Mouse (Mus musculus): Measurements from ENCODE around the gene Apln.

The Apln gene

DNA sequence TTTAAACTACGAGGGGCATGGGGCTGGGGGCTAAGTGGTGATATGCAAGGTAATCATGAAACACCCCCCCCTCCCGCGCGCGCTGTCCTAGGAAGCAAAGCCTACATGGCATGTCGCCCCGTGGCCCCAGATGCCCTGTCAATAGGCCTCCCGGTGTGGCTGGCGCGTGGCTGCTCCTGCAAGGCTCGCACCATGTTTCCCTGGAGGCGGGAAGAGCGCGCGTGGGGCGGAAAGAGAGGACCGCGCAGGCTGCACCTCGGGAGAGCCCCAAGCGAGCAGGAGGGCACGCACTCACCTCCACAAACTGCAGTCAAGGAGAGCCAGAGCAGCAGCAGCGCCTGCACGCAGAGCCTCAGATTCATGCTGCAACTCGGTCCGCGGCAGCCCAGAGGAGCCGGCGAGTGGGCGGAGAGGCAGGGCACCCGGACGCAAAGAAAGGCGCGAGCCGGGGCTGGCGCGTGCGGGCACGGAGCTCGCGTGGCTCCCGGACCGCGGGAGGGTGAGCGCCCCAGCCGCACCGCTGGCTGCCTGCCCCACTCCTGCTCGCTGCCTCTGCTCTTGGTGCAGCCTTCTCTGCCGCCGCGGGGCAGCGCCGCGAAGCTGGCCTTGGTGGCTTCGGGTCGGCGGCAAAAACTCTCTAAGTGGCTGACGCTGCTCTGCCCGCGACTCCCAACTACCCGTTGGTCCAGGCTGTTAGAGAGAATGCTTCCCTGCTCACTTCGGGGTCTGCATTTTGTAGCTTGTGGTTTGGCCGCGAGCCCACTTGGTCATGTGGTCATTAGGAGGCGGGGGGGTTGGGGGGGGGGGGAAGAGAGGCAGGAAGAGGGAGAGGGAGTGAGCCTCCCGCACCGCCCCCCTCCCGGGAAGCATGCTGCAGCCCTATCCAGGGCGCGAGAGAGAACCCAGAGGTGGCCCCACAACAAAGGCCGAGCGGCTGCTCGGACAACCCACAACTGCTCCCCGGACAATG is at the start of gene Apln:
TSS of gene Apln (minus strand) at position 710 of the 970 bp plus-strand sequence.
- no peak for DNase-seq

DNA sequence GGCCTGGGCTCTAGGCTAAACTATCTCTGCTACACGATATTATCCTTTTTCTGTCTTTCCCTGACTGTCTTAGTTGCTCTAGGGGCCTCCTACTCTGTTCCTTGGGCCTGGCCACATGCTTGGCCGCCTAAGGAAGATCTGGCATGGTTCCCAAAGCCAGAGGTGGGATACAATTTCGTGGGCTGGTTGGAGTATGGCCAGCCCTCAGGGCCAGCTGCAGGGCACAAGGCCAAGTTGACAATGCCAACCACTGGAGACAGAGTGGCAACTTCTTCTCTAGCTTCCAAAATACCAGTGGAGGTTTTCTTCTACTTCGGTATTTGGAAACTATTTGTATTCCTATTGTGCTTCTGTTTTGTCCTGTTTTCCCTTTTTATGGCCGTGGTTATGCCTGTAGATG is 47.7 kb upstream of the Apln start:
- DNase-seq: no peak

DNA sequence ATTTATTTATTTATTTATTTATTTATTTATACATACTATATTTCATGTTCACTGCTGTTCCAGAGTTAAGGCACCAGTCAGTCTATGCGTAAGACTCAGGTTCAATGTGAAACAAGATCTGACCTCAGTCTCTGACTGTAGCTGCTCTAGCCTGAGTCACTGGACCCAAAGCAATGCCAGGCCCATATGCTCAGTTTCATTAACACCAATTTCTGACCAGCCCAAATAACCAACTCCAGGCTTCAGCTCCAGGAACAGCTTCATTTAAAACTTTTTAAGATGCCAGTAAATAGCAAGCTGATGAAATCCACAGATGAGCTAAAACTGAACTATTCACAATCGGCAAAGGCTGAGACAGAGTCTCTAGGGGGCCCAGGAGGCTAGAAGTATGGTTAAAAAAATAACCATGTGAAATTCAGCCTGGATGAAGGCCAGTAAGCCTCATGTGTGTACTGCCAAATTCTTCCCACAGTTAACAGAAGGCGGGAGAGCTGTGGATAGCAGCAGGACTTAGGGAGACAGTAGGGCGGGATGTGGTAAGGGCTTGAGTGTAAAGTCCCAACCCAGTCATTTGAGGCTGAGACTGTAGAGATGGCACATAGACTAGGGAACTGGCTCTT is 42.3 kb upstream of the Apln start:
- no peak for DNase-seq

DNA sequence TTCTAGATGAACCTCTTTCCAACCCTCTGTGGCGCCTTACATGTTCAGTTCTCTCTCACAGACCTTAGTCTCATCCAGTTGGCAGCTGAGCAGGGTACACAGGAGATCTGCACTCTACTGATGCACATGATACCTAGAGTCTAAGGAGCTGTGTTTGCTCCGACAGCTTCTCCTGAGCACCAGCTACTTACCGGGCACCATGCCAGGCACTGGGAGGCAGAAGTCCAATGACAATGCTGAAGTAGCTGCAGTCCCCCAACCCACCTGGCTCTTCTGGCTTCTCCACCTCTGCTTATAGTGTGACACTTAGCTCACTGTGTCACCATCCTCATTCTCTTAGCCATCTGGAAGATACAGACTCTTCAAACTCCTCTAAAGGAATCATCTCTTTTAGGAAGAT is 40.0 kb upstream of the Apln start:
- DNase-seq: no peak

DNA sequence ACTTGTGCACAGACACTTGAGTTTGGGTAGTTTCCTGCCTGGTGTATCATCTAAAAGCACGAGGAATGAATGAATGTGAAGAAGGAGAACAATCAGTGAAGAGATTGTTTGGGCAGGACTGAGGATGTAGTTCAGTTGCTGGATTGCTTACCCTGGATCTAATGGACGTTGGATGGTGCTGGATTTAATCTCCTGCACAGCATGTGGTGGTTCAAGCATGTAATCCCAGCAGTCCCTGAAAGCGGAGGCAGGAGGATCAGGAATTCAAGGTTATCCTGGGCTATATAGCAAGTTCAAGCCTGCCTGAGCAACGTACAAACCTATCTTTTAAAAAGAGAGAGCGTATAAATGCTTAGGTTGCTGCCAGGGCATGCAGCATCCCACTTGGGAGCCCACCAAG is 37.7 kb upstream of the Apln start:
- no peak for DNase-seq

DNA sequence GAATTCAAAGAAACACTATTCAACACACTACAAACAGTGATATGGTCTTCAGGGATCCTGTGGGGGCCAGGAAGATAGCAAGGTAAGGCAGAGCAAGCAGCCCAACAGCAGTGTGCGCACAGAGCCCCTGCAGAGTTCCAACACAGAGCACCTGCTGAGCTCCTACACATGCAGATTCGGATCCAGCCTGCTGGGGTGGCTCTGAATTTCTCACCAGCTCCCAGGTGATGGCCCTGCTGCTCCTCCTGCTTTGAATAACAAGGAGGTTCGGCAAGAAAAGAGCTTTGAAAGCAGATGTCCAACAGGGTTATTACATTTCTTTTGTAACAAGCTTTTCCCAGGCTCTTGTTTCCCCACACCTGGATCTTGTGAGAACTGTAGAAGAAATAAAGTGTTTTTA is 37.3 kb upstream of the Apln start:
- no peak for DNase-seq

DNA sequence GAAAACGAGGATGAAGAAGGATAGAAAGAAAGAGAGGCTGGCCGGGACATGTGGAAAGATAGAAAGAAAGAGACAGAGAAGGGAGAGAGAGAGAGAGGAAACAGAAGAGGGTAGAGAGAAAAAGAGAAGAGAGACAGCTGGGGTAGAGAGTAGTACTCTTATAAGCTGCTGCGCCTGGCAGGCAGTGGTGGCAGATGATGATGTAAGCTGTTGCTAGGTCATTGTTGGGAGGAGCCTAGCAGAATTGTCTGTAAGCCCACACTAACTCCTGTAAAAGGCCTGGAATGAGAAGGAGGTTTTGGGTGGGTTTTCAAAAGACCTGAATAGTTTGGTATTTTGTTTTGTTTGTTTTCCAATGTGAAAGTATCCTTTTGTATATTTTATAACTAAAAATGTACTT is 32.2 kb upstream of the Apln start:
- DNase-seq: no peak

DNA sequence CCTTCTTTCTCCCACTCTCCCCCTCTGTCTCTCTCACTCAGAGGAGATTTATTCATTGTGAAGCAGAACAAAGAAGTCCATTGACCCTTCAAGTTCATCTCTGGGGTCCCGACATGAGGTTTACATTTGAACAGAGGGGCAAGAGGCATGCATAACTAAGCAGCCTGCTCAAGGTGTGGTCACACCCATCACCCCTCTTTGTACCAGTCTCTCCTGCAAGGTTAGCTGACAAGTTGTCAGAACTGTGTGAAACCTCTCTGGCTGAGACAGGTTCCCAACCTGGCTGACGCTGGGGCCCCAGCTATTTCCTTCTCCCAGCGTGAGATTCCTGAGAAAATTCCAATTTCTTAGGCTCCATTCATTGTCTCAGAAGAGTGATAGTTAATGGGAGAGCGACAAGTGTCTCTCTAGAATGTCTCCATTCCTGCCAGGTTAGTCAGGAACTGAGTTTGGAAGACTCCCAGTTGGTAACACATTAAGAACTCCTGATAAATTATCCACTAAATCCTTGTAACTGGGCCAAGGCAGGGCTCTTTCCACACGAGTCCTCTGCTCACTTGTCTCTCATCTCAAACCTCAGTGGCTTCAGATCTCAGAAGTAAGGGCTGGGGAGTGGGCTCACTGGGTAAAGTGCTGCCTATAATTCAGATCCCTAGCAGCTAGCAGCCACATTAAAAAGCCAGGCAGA is 29.7 kb upstream of the Apln start:
- no peak for DNase-seq

DNA sequence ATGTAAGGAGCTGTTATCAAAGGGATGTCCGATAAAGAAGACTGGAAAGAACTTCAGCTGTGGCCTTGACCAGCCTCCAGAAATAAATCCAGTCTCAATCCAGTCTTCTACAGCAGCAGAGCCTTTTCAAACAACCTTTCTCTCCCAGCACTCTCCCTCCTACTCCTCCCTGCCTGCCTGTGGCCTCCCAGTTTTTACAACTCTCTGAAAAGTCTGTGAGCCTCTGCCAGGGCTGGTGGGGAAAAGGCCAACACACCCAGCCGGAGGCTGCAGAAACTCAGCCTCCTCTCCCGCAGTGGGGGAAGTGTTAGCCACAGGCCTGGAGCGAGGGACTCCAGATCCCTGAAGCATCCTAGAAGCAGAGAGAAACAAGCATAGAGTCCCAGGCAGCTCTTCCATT is 27.8 kb upstream of the Apln start:
- no peak for DNase-seq

DNA sequence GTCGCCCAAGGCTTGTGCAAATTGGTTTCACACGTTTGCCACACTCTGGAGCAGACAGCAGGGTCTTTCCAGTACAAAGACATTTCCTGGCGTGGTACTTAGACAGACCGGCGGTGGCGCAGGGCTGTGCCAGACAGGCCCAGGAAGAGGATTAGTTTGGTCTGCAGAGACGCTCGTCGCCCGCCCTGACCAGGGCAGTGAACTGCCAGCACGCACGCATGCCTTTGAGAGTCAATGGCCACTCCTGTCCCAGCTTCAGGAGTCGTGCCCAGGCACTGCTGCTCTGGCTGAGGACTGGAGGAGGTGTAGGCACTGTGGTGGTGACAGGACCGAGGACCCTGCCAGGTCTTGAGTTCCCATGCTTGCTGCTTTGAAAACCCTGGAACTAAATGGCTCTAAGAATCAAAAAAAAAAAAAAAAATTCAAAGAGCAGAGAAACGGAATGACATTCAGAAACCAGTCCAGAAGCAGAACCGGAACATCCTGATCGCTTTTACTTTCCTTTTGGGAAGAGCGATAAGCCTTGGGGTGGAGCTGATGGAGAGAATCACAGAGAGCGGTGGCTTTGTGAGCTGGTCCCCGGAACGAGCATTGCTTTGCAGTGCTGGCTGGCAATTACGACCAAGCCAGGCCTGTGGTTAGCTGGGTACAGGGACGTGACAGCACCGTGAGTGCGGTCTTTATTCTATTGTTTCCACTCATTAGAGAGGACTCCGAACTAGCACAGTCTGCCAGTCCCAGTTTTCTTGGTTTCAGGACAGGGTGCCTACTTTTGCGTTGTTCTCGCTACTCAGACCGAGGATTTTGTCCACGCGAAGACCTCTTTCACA is 19.7 kb upstream of the Apln start:
- DNase-seq: peak; percentile 12 to 29

DNA sequence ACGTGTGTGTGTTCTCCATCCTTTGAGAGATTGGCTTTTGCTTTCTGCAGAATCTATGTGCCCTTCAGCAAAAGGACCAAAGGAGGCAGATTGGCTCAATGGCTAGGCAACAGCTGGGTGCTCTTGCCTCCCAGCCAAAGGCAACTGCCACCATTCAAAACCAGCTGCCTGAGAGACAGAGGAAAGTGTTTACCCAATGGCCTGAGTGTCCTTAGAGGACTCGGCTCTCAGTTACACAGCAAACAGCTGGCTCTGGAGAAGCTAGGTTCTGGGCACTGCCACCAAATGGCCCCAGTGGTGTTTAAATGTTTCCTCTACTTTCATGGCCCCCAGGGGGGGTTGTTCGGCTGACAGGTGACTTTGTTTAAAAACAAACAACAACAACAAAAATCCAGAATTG is 19.1 kb upstream of the Apln start:
- no peak for DNase-seq

DNA sequence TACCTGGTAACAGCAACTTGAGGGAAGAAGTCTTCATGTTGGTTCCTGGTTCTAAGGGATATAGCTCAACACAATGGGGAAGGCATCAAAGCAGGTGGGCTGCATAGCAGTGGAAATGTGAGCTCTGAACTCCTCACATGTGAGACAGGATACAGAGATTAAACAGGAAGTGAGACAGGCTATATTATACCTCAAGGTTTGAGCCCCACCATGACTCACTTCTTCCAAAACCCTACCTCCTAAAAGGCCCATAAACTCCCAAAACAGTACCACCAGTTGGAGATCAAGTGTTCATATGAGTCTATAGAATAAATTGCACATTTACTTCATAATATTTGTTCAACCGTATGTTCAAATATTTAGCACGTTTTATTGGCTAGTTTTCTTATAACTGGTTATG is 11.7 kb upstream of the Apln start:
- no peak for DNase-seq

DNA sequence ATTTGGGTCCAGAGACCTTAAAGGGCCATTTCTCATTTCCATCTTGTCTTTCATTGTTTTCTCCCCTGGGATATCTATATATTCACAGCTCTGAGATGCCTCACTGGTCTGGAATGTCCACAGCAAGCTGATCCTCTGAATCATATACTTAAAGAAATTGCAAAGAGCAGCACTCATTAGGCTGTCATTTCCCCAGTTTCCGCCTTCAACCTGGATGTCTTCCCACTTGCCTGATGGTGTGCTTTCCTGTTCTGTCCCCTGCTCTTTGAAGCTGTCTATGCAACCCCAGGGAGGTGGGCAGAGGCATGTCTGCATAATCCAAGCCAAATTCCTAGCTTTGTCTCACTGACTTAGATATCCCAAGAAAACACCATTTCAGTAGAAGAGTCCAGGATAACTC is 9.6 kb upstream of the Apln start:
- no peak for DNase-seq

DNA sequence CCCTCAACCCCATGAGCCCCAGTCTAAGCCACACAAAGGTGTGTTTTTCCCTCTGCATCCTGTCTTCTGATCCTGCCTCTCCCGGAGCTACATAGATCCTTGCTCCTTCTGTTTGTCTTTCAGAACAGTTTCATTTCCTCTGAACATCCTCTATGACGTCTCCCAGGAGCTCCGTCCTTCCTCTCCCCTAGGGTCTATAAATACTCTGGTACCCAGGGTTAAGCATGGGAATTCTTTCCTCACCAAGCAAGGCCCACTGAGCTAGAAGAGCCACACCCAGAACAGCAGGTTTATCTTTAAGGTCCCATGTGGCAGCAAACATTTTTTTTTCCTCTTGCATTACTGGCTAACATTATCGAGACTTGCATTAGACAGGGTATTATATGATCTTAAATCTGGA is 8.1 kb upstream of the Apln start:
- no peak for DNase-seq

DNA sequence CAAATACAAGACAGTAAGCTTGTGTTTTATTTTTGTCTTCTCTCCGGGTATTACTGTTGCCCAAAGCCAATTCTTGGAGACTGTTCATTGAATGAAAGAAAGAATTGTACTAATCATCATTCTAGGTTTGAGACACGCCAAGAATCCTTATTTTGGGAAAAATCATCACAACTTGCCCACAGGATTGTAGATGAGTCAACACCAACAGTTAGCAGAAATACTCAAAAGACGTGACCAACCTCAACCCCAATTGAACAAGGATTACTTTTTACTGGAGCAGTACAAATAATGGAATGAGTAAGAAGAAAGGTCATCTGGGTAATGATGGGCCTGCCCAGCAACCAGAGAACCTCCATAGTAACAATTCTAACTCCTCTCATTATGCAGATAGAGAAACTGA is 5.7 kb upstream of the Apln start:
- no peak for DNase-seq

DNA sequence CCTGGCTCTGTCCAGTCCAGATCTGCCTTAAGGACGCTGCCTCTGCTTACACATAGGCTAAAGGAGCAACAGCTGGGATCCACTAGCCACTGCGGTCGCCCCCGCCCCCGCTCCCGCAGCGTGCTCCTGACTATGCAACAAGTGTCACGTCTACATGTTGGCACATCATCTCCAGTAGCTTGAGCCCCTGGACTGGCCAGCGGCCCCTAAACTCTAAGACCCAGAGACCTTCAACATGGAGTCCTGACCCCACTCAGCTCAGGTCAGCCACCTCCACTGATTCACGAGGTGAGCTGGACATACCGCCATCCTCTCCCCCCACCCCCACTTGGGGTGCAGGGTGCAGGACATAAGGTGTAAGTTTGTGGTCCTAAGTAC is 898 bp downstream of the Apln start:
- DNase-seq: no peak

DNA sequence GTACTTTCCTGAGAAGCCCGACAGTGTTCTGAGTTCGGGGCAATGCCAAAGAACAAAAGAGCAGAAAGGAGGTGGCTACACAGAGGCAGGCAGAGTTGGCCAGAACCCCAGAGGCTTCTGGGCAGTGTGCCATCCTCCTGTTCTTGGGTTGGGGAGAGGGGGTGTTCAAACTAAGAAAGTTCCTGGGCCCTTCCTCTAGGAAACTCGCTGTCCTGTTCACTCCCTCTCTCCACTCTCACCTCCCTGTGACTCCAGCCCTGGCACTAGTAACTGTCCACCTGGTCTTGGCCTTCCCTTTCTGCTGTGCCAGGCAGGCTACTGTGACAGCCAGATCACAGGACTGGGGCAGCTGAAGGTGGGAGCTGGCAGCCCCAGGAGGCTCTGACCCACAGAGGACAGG is 1.6 kb downstream of the Apln start:
- no peak for DNase-seq

DNA sequence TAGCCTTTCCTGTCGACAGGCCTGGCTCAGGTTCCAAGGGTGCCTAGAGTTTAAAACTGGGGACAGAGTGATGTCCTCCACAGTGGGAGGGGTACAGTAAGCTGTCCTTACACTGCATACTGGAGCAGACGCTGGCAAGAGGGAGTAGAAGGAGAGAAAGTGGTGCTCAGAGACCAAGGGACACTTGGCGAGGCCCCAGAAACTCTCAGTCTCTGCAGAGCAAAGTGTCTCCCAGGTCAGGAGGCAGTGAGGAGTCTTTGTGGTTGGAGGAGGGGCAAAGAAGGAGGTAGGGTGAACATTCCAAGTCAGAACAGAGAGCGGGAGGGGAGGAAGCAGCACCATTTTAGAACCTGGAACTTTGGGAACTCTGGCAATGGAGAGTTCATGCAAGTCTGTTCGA is 2.8 kb downstream of the Apln start:
- DNase-seq: no peak

DNA sequence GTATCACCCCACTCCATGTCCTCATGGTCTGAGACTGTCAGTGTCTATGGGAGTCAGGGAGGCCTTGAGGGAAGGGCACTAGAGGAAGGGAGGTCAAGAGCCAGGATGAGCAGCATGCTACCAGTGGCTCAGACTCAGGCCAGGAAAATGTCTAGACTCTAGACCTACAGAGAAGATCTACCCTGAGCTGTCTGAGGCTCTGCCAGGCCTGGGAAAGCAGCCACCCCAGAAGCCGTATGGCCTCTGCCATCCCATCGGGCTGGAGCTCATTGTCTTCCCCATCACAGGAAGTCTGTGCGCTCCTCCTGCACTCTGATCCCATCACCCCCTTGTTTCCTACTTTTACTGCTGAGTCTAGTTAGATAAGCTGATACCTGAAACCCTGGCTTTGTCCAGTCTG is 4.1 kb downstream of the Apln start:
- DNase-seq: no peak

DNA sequence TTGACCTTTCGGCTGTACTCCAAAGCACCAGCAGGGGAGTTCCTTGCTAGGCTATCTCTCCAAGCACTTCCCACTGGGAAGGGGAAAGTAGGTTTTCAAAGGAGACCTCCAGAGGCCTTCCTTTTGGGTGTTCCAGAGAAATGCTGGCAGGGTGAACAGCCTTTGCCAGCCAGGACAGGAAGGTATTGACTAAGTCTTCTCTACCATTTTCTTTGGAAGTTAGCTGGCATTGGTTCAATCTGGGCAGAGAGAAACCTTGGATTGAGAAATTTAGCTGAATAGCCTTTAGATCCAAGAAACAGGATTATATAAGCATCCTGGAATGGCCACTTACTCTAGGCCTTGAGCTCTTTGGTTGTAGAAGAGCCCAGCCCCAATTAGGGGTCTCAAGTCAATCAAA is 11.8 kb downstream of the Apln start:
- no peak for DNase-seq

DNA sequence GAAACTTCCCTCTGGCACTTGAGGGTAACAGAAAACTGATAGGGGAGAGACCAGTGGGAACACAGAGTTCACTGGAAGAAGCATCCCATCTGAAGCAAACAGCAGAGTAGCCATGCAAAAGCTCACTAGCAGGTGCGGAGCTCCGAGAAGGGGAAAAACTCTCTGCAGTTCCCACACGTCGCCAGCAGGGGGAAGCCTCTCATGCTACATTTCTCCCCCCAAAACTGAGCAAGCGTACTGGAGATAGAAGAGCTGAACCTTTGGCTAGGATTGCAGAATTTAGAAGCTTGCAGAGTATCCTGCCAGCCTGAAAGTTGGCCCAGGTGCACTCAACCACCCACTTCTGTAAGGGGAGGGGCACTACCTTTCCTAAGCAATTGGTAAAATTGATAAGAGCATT is 14.7 kb downstream of the Apln start:
- peak; percentile 48 to 67 for DNase-seq

DNA sequence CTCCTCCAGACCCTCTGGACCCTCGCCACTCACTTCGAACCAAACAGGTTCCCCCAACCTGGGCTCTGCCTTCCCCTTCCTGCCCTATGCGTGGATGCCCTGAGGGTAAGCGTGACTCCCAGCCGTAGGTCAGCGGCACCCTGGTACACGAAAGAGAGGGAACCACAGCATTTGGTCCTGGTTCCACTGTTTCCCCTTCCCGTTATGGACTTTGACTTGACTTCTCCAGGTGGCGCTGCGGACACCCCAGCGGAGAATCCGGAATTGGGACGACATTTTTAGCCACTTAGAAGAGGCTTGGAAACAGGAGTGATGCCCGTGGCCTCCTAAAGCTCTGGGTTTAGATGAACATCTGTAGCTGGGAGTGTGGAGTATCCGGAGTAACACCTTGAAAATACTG is 15.3 kb downstream of the Apln start:
- no peak for DNase-seq

All from spleen, adult 18-20 months (tissue).